Mouse (Mus musculus) lung, embryonic 15.5 days (tissue): ENCODE measurements around the gene Avpr2. TPM values are rescaled to one million over a fixed set of nuclear protein-coding genes. Genes with fewer than 3 reads are reported as not detected.

Source experiments
- ATAC-seq: fragments of 200-750 bp; cut with Nextera tagmentation; 2 replicates; pipeline ENCODE4 v1.8.0; 2017; ENCODE audit warnings: moderate number of reproducible peaks, borderline replicate concordance; ENCODE audit not compliant: low FRiP score, low TSS enrichment; ENCODE audit errors: extremely low read depth
- H3K27ac ChIP-seq: fragments of 300-500 bp; sonication (generic); 2 replicates; pipeline ENCODE4 v1.5.1; 2015; ENCODE audit warnings: moderate library complexity, mild to moderate bottlenecking, inconsistent platforms
- H3K27me3 ChIP-seq: fragments of 300-500 bp; sonication (generic); 2 replicates; pipeline ENCODE4 v1.6.1; 2015; ENCODE audit warnings: inconsistent platforms
- H3K36me3 ChIP-seq: fragments of 300-500 bp; sonication (generic); 2 replicates; pipeline ENCODE4 v1.6.1; 2015; ENCODE audit warnings: inconsistent platforms
- H3K4me1 ChIP-seq: fragments of 300-500 bp; sonication (generic); 2 replicates; pipeline ENCODE4 v1.6.1; 2015; ENCODE audit warnings: inconsistent platforms
- H3K4me2 ChIP-seq: fragments of 300-500 bp; sonication (generic); 2 replicates; pipeline ENCODE4 v1.6.1; 2015; ENCODE audit warnings: inconsistent platforms, mild to moderate bottlenecking, moderate library complexity
- H3K4me3 ChIP-seq: fragments of 300-500 bp; sonication (generic); 2 replicates; pipeline ENCODE4 v1.5.1; 2015; ENCODE audit warnings: mild to moderate bottlenecking, inconsistent platforms
- H3K9ac ChIP-seq: fragments of 300-500 bp; sonication (generic); 2 replicates; pipeline ENCODE4 v1.6.1; 2015; ENCODE audit warnings: inconsistent platforms
- H3K9me3 ChIP-seq: fragments of 300-500 bp; sonication (generic); 2 replicates; pipeline ENCODE4 v1.6.1; 2016; ENCODE audit warnings: inconsistent platforms
- WGBS: fragments of 180-500 bp; shearing (Covaris S2); methylation state at CpG from one replicate; pipeline ENCODE4 v1.1.7; 2015; 5-methylcytosine and 5-hydroxymethylcytosine counted together
- polyA plus RNA-seq: library from polyadenylated mRNA; unstranded; fragments of >200 nt; fragmentation: Nextera tagmentation; extraction: Ambion mirVana; gene quantifications from 2 replicates; pipeline ENCODE4 v1.2.1, GENCODE M21; 2015

Gene Avpr2
- 0.13 and 0.14 TPM in 2 replicates for polyA plus RNA-seq

DNA sequence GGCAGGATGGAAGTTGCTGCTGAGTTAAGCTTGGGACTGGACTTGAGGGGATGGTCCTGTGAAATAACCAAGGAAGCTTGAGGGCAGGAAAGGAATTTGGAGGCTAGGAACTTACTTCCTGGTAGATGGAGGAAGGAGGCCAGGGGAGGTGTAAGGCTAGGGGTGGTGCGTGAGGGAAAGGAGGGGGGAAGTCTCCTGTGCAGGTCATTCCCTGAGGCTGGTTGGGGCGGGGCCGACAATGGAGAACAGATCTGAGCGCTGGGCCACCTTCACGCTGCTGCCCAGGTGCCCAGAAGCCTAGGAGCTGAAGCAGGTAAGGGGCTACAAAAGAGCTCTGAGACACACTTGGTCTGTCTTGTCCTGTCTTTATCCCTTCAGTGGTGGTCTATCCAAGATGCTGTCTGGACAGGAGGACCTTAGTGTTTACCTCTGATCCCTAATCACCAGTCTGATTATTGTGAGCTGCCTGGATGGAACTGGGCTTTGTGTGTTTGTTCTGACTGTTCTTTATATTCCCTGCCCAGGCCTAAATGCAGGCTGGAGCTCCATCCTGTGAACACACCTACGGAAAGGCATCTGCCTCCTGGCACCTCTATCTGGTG lies at the start of gene Avpr2:
Avpr2 (plus strand) TSS at position 552 of the 602 bp plus-strand sequence.
- Histone ChIP-seq H3K36me3 (no peaks in the 10 kb centered on the region), H3K27ac (no peak within 1 kb of the TSS), H3K9me3 (no peaks in the 10 kb centered on the region), H3K4me1 (no peaks in the 10 kb centered on the region), H3K27me3 (no peaks in the 10 kb centered on the region), H3K4me2 (no peak within 1 kb of the TSS), H3K4me3 (no peak within 1 kb of the TSS), H3K9ac (no peak within 1 kb of the TSS)
- 61% methylated on average over 6 of the region's 6 CpGs for WGBS
- no peak for ATAC-seq

DNA sequence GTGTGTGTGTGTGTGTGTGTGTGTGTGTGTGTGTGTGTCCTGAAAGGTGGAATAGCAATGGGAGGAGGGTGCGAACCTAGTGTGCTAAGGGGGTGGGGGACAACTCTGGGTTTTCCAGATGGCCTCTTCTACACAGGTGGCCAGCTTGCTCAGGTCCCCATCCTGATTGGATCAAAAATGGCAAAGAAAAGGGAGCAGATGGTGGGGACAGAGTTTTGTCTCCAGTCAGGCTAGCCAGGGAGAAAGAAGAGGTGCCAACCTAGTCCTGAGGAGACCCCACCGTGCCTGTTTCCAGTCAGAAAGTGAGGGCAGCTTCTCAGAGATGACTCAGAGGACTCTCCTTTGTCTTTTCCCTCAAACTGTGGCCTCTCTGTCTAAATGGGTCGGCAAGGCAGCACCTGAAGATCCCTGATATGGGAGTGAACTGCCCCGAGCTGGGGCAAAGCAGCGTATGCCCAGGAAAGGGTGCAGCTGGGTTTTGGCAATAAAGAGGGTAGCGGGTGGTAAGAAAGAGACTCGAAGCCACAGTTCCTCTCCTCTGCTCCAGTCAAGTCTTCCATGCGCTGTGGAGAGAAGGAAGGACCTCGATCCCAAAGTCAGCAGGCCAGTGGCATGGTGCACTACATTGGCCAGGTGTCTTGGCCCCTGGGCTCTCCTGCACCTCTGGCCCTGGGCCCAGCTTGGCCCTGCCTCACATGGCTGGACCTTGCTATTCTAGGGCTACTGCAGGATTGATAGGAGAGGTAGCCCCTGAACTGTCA lies 37.4 kb upstream of the Avpr2 start:
- Histone ChIP-seq H3K9me3 (no peaks in the 10 kb centered on the region), H3K4me2 (no peak overlapping the region), H3K4me1 (no peaks in the 10 kb centered on the region), H3K9ac (no peak overlapping the region), H3K4me3 (no peak overlapping the region), H3K27ac (no peak overlapping the region), H3K27me3 (no peaks in the 10 kb centered on the region), H3K36me3 (no peaks in the 10 kb centered on the region)
- WGBS = 77% methylated on average over 9 of the region's 9 CpGs
- no peak for ATAC-seq

DNA sequence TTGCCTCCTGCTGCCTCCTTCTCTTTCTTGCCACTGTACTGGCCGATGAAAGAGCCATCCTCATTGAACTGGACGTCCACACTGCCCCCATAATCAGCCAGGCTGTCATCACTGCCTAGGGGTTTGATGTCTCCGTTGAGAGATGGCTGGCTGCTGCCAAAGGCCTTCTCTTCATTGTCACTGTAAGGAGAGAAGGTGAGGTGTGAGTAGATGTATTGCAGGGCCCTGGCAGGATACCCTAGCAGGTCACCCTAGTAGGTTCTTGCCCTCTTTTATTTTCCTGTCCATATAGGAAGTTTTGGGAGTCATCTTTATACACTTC lies 36.9 kb upstream of the Avpr2 start:
- Histone ChIP-seq H3K36me3 (no peaks in the 10 kb centered on the region), H3K9me3 (no peaks in the 10 kb centered on the region), H3K4me1 (no peaks in the 10 kb centered on the region), H3K27me3 (no peaks in the 10 kb centered on the region), H3K9ac (no peak overlapping the region), H3K4me3 (no peak overlapping the region), H3K4me2 (no peak overlapping the region), H3K27ac (no peak overlapping the region)
- ATAC-seq = no peak
- WGBS = 50% methylated on average over 3 of the region's 3 CpGs

DNA sequence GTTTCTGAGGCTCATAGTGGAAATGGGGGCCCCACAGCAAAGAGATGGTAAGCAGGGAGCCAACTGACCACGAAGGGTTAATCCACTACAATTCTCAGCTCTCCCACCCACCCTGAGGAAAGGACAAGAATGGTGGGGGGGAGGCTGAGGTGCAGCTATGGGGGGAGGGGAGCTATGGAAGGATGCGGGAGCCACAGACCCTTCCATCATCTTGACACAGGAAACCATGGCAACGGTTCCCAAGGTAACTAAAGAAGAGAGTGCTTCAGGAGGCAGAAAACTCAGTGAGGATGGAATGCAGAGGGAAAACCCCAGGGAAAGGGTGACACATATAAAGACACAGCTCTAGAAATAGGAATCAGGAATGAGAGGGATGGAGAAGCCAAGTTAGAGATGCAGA lies 27.2 kb upstream of the Avpr2 start:
- Histone ChIP-seq H3K9ac (no peak overlapping the region), H3K27ac (no peak overlapping the region), H3K4me3 (no peak overlapping the region), H3K4me1 (no peaks in the 10 kb centered on the region), H3K36me3 (no peaks in the 10 kb centered on the region), H3K4me2 (no peak overlapping the region), H3K9me3 (no peaks in the 10 kb centered on the region), H3K27me3 (no peaks in the 10 kb centered on the region)
- WGBS = 43% methylated on average over 3 of the region's 3 CpGs
- no peak for ATAC-seq

DNA sequence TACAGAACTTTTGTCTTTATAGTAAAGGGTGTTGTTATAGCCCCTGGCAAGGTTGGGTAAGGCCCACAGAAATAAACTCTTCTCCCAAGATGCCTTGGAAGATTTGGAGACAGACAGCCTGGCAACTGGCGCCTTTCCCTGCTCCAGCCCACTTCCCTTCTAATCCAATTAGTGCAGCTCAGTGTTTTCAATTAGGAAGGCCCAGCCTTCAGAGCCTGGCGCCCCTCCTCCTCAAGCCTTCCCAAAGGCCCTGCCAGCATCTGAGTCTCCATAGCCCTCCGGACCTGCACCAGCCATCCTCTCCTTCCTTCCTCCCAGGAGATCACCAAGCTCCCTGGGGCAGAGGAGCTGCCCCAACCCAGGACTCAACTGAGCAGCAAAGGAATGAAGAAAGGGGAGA lies 24.6 kb upstream of the Avpr2 start:
- WGBS = 26% methylated on average over 3 of the region's 3 CpGs
- H3K4me3 ChIP-seq = no peak overlapping the region
- no peaks in the 10 kb centered on the region for H3K36me3 ChIP-seq
- H3K27me3 ChIP-seq = no peaks in the 10 kb centered on the region
- no peak overlapping the region for H3K4me2 ChIP-seq
- H3K9ac ChIP-seq = no peak overlapping the region
- H3K4me1 ChIP-seq = no peaks in the 10 kb centered on the region
- H3K9me3 ChIP-seq = no peaks in the 10 kb centered on the region
- no peak overlapping the region for H3K27ac ChIP-seq
- ATAC-seq = no peak

DNA sequence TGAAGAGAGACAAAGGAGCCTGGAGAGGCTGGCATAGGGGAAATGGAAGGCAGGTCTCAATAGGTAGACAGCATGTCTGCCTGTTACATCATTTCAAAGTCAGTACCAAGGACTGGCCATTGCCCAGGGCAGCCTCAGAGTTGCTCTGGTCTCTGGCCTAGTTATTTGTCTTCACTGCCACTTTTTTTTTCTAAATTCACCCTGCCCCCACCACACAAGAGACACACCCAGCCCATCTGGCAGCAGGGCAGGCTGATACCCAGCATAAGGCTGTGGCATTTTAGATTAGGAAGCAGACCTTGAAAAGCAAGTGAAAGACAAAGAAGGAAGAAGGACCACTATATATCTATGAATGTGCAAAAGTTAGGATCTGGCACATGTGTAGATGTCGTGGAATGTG lies 24.1 kb upstream of the Avpr2 start:
- no peaks in the 10 kb centered on the region for H3K27me3 ChIP-seq
- 47% methylated on average over 1 of the region's 1 CpGs for WGBS
- no peak overlapping the region for H3K27ac ChIP-seq
- H3K4me2 ChIP-seq = no peak overlapping the region
- no peak for ATAC-seq
- H3K9ac ChIP-seq = no peak overlapping the region
- H3K4me3 ChIP-seq = no peak overlapping the region
- H3K9me3 ChIP-seq = no peaks in the 10 kb centered on the region
- H3K4me1 ChIP-seq = no peaks in the 10 kb centered on the region
- no peaks in the 10 kb centered on the region for H3K36me3 ChIP-seq

DNA sequence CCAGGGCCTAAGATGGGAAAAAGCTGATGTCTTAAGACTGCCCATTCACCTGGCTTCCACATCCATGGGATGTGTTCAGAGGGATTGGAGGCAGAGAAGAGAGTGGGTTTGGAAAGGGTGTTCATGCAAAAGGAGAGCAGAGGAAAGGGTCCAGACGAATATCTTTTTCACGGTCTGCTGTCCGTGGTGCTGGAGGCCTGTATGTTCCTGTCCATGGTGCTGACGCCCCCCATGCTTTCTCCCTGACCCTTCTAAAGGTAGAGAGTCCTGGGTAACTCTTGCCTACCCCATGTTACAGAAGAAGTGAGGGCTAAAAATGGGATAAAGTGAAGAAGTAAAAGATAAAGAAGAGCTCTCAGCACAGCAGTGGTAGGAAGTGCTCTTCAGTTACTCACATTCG lies 22.6 kb upstream of the Avpr2 start:
- H3K9ac ChIP-seq = no peak overlapping the region

DNA sequence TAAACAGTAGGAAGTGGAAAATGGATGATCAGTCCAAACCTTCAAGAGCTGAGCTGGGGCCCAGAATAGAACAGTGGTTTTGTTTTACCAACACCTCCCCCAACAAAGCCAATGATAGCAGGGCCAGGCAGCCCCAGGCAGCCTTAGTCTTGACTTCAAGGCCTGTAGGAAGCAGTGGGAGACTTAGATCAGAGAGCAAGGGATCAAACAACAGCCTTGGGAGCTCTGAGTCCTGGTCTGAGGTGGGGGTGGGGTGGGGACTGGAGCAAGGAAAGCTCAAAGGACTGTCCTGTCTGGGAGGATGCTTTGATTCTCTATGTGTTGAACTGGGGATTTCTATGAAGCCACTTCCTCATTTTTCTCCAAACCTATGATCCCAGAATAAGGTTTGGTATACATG lies 20.4 kb upstream of the Avpr2 start:
- H3K27ac ChIP-seq = no peak overlapping the region
- no peak for ATAC-seq
- no peaks in the 10 kb centered on the region for H3K9me3 ChIP-seq
- no peaks in the 10 kb centered on the region for H3K36me3 ChIP-seq
- no peak overlapping the region for H3K4me3 ChIP-seq
- H3K4me2 ChIP-seq = no peak overlapping the region
- H3K4me1 ChIP-seq = no peaks in the 10 kb centered on the region
- H3K9ac ChIP-seq = no peak overlapping the region
- H3K27me3 ChIP-seq = no peaks in the 10 kb centered on the region

More for the DNA sequence above, 22.6 kb upstream of the Avpr2 start:
- Histone ChIP-seq H3K4me3 (no peak overlapping the region), H3K9me3 (no peaks in the 10 kb centered on the region), H3K27me3 (no peaks in the 10 kb centered on the region), H3K4me2 (no peak overlapping the region), H3K4me1 (no peaks in the 10 kb centered on the region), H3K27ac (no peak overlapping the region), H3K36me3 (no peaks in the 10 kb centered on the region)
- no peak for ATAC-seq
- 16% methylated on average over 5 of the region's 5 CpGs for WGBS

DNA sequence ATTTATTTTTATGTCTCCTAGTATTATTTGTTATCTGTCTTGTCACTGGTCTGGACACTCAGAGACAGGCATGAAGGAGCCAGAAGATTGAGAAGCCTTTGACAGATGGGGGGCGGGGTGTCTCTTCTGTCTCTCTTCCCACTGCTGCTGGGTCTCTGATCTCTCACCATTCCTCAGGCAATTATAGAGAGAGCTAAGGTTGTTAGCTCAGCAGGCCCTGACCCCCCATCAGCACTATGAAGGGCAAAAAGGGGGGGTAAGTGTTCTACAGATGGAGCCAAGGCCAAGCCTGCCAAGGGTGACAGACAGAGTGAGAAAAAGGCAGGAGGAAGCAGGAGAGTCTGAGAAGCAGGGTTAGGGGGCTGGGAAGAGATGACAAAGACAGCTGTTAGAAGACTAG lies 19.9 kb upstream of the Avpr2 start:
- 28% methylated on average over 1 of the region's 1 CpGs for WGBS
- Histone ChIP-seq H3K4me1 (no peaks in the 10 kb centered on the region), H3K9me3 (no peaks in the 10 kb centered on the region)

DNA sequence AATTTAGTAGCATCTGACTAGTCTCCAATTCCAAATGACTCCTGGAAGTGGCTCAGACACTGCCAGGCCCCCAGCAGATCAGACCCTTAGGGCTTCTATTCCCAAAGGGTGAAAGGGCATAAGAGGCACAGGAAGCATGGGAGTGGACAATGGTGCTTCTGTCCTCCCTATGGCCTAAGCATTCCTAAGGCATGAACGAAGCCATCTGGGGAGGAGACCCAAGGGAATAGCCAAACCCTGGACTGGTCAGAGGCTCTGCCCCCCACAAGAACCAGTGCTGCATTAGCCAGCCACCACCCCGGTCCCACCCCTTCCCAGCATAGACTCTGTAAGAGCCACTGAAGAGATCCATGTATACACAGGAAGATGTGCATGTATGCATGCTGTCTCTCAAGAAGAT lies 16.0 kb upstream of the Avpr2 start:
- ATAC-seq = no peak
- H3K4me1 ChIP-seq = no peaks in the 10 kb centered on the region

More for the DNA sequence above, 19.9 kb upstream of the Avpr2 start:
- Histone ChIP-seq H3K27me3 (no peaks in the 10 kb centered on the region), H3K36me3 (no peaks in the 10 kb centered on the region), H3K4me3 (no peak overlapping the region), H3K9ac (no peak overlapping the region), H3K27ac (no peak overlapping the region), H3K4me2 (no peak overlapping the region)
- no peak for ATAC-seq

DNA sequence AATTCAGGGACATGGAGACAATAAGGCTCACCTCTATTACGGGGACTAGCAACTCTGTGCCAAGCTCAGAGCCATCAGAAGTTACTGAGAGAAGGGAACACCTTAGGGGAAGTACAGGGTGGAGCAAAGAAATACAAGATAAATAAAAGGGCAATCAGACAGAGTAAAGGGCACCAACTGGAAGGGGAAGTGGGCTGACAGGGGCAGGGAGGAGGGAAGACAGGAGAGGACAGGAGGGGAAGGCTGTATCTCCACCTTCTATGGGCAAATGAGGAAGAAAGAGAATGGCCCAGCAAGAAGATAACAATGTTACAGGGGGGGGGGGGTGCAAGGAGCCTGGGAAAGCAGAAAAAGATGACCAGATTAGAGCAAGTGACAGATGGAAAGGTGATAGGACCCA lies 14.9 kb upstream of the Avpr2 start:
- Histone ChIP-seq H3K27me3 (peaks cover 13% of the 10 kb centered on the region; the same call in 1 of the 2 replicates), H3K4me3 (no peak overlapping the region), H3K4me1 (no peaks in the 10 kb centered on the region), H3K9ac (no peak overlapping the region), H3K36me3 (no peaks in the 10 kb centered on the region), H3K9me3 (no peaks in the 10 kb centered on the region), H3K4me2 (no peak overlapping the region), H3K27ac (no peak overlapping the region)
- WGBS = 69% methylated on average over 1 of the region's 1 CpGs
- ATAC-seq = no peak

More for the DNA sequence above, 16.0 kb upstream of the Avpr2 start:
- 62% methylated on average over 2 of the region's 2 CpGs for WGBS
- Histone ChIP-seq H3K27ac (no peak overlapping the region), H3K4me2 (no peak overlapping the region), H3K27me3 (peaks cover 13% of the 10 kb centered on the region; the same call in 1 of the 2 replicates), H3K4me3 (no peak overlapping the region), H3K9ac (no peak overlapping the region), H3K9me3 (no peaks in the 10 kb centered on the region), H3K36me3 (no peaks in the 10 kb centered on the region)

DNA sequence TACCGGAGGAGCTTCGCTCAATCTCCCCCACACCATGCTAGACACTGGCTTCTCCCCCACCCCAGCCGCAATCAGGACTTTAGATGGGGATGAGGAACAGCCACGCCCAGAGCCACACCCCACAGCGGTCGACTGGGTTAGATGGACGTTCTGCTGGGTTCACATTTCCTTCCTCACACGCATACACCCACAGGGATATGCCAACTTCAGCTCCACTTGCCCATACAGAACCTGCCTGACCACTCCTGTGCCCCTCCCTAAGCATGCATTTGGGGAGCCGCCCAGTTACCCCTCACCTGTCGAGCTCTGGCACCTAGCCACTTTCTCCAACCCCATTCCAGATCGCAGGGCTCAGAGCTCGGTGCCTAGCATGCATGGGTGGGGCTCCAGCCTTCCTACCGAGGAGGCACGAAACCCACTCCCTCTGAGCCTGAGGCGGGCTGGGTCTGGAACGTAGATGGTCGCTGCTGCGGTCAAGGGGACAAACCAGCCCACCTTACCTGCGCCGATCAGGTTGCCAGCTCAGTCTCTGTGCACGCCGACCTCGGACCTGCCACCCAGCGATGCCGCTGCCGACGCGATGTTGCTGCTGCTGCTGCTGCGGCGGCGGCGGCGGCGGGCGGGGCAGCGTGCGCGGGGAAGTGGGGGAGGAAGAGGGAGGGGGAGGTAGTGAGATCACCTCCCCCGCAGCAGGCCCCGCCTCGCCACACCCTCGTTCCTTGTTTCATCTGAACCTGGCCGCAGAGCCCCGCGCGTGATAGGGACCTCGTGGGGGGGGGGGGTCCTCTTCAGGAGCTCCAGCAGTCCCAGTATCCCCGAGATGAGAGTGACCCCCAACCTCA lies 11.5 kb upstream of the Avpr2 start:
- Histone ChIP-seq H3K36me3 (no peaks in the 10 kb centered on the region), H3K9ac (peak overlapping the region; percentile 22; the same call in 1 of the 2 replicates), H3K27ac (0 out of 2 replicates have a peak overlapping the region, but pooled peaks have one; percentile 41), H3K4me3 (peak overlapping the region; percentile 43), H3K9me3 (no peaks in the 10 kb centered on the region), H3K4me2 (peak overlapping the region; percentile 76), H3K27me3 (peaks cover 13% of the 10 kb centered on the region; the same call in 1 of the 2 replicates), H3K4me1 (no peaks in the 10 kb centered on the region)
- ATAC-seq = peak; percentile 84
- WGBS = 18% methylated on average over 37 of the region's 48 CpGs
